Mouse (Mus musculus): Measurements from ENCODE around the gene Snrpa. TPM values are rescaled to one million over a fixed set of nuclear protein-coding genes. Genes with fewer than 3 reads are reported as not detected.

The Snrpa gene
- polyA plus RNA-seq, 1 experiment, result 293 TPM

- Histone ChIP-seq H3K27me3 (ENCODE audit: control insufficient read depth, insufficient read depth, low read length) (no peaks in the 10 kb centered on the region), H3K4me3 (ENCODE audit: control insufficient read depth, insufficient read depth, low read length) (no peak overlapping the region), H3K36me3 (ENCODE audit: control insufficient read depth, insufficient read depth, low read length) (peaks cover 13% of the 10 kb centered on the region), H3K27ac (ENCODE audit: control insufficient read depth, insufficient read depth, low read length) (no peak overlapping the region), H3K4me1 (replicated peaks; ENCODE audit: control insufficient read depth, insufficient read depth, low read length) (no peaks in the 10 kb centered on the region)
- WGBS, result 98% methylated on average over 7 of the region's 7 CpGs
- DNase-seq, result no peak
- TF ChIP-seq CTCF (IDR thresholded peaks at IDR 0.05; ENCODE audit: borderline replicate concordance, control insufficient read depth, extremely low read depth, insufficient read depth, low read length, poor library complexity), result no peak
- no peak for TF ChIP-seq POLR2A (IDR thresholded peaks at IDR 0.05; ENCODE audit: control insufficient read depth, extremely low read depth, insufficient read depth, low read length, poor library complexity)
Measured at GRCm38 (mm10) chr7:27174896-27175295, 21.2 kb downstream of the Snrpa start.

- no peaks in the 10 kb centered on the region for H3K27me3 ChIP-seq (ENCODE audit: control insufficient read depth, insufficient read depth, low read length)
- peaks cover 13% of the 10 kb centered on the region for H3K36me3 ChIP-seq (ENCODE audit: control insufficient read depth, insufficient read depth, low read length)
- H3K27ac ChIP-seq (ENCODE audit: control insufficient read depth, insufficient read depth, low read length), result no peak overlapping the region
- WGBS, result 97% methylated on average over 15 of the region's 15 CpGs
- no peak overlapping the region for H3K4me3 ChIP-seq (ENCODE audit: control insufficient read depth, insufficient read depth, low read length)
- no peaks in the 10 kb centered on the region for H3K4me1 ChIP-seq (replicated peaks; ENCODE audit: control insufficient read depth, insufficient read depth, low read length)
- TF ChIP-seq CTCF (IDR thresholded peaks at IDR 0.05; ENCODE audit: borderline replicate concordance, control insufficient read depth, extremely low read depth, insufficient read depth, low read length, poor library complexity) (no peak), POLR2A (IDR thresholded peaks at IDR 0.05; ENCODE audit: control insufficient read depth, extremely low read depth, insufficient read depth, low read length, poor library complexity) (no peak)
- DNase-seq, result no peak
Measured at GRCm38 (mm10) chr7:27174496-27174895, 21.6 kb downstream of the Snrpa start.

- Histone ChIP-seq H3K4me3 (ENCODE audit: control insufficient read depth, insufficient read depth, low read length) (no peak overlapping the region), H3K27ac (ENCODE audit: control insufficient read depth, insufficient read depth, low read length) (no peak overlapping the region), H3K36me3 (ENCODE audit: control insufficient read depth, insufficient read depth, low read length) (peaks cover 13% of the 10 kb centered on the region), H3K27me3 (ENCODE audit: control insufficient read depth, insufficient read depth, low read length) (no peaks in the 10 kb centered on the region), H3K4me1 (replicated peaks; ENCODE audit: control insufficient read depth, insufficient read depth, low read length) (peaks cover 16% of the 10 kb centered on the region)
- 99% methylated on average over 3 of the region's 3 CpGs for WGBS
- DNase-seq, result no peak
- no peak for TF ChIP-seq CTCF (IDR thresholded peaks at IDR 0.05; ENCODE audit: borderline replicate concordance, control insufficient read depth, extremely low read depth, insufficient read depth, low read length, poor library complexity)
- no peak for TF ChIP-seq POLR2A (IDR thresholded peaks at IDR 0.05; ENCODE audit: control insufficient read depth, extremely low read depth, insufficient read depth, low read length, poor library complexity)
Measured at GRCm38 (mm10) chr7:27170981-27171380, 25.1 kb downstream of the Snrpa start.

GRCm38 (mm10) chr7:27168371-27168770 is 27.7 kb downstream of the Snrpa start:
- H3K4me1 ChIP-seq (replicated peaks; ENCODE audit: control insufficient read depth, insufficient read depth, low read length), result peaks cover 37% of the 10 kb centered on the region
- H3K36me3 ChIP-seq (ENCODE audit: control insufficient read depth, insufficient read depth, low read length), result peaks cover 8% of the 10 kb centered on the region
- no peaks in the 10 kb centered on the region for H3K27me3 ChIP-seq (ENCODE audit: control insufficient read depth, insufficient read depth, low read length)
- TF ChIP-seq POLR2A (IDR thresholded peaks at IDR 0.05; ENCODE audit: control insufficient read depth, extremely low read depth, insufficient read depth, low read length, poor library complexity) (no peak), CTCF (IDR thresholded peaks at IDR 0.05; ENCODE audit: borderline replicate concordance, control insufficient read depth, extremely low read depth, insufficient read depth, low read length, poor library complexity) (no peak)
- WGBS, result 78% methylated on average over 5 of the region's 5 CpGs
- peak overlapping the region; percentile 96 for H3K27ac ChIP-seq (ENCODE audit: control insufficient read depth, insufficient read depth, low read length)
- no peak overlapping the region for H3K4me3 ChIP-seq (ENCODE audit: control insufficient read depth, insufficient read depth, low read length)
- no peak for DNase-seq

- H3K27ac ChIP-seq (ENCODE audit: control insufficient read depth, insufficient read depth, low read length), result peak overlapping the region; percentile 96
- TF ChIP-seq CTCF (IDR thresholded peaks at IDR 0.05; ENCODE audit: borderline replicate concordance, control insufficient read depth, extremely low read depth, insufficient read depth, low read length, poor library complexity) (no peak), POLR2A (IDR thresholded peaks at IDR 0.05; ENCODE audit: control insufficient read depth, extremely low read depth, insufficient read depth, low read length, poor library complexity) (no peak)
- 53% methylated on average over 11 of the region's 11 CpGs for WGBS
- peaks cover 4% of the 10 kb centered on the region for H3K36me3 ChIP-seq (ENCODE audit: control insufficient read depth, insufficient read depth, low read length)
- H3K4me1 ChIP-seq (replicated peaks; ENCODE audit: control insufficient read depth, insufficient read depth, low read length), result peaks cover 42% of the 10 kb centered on the region
- DNase-seq, result no peak
- no peaks in the 10 kb centered on the region for H3K27me3 ChIP-seq (ENCODE audit: control insufficient read depth, insufficient read depth, low read length)
- H3K4me3 ChIP-seq (ENCODE audit: control insufficient read depth, insufficient read depth, low read length), result peak overlapping the region; percentile 63
Measured at GRCm38 (mm10) chr7:27167475-27168094, 28.5 kb downstream of the Snrpa start.

- no peaks in the 10 kb centered on the region; the same call in 1 of the 2 replicates for H3K36me3 ChIP-seq (ENCODE audit: control insufficient read depth, insufficient read depth, low read length)
- H3K4me1 ChIP-seq (replicated peaks; ENCODE audit: control insufficient read depth, insufficient read depth, low read length), result peaks cover 42% of the 10 kb centered on the region
- peak within 1 kb of the TSS; percentile 95 for H3K4me3 ChIP-seq (ENCODE audit: control insufficient read depth, insufficient read depth, low read length)
- peak within 1 kb of the TSS; percentile 96 for H3K27ac ChIP-seq (ENCODE audit: control insufficient read depth, insufficient read depth, low read length)
- DNase-seq, result peak; percentile 92
- TF ChIP-seq POLR2A (IDR thresholded peaks at IDR 0.05; ENCODE audit: control insufficient read depth, extremely low read depth, insufficient read depth, low read length, poor library complexity), result peak; percentile 30; the same call in 1 of the 2 replicates
- TF ChIP-seq CTCF (IDR thresholded peaks at IDR 0.05; ENCODE audit: borderline replicate concordance, control insufficient read depth, extremely low read depth, insufficient read depth, low read length, poor library complexity), result no peak
- under 1% methylated on average over 58 of the region's 61 CpGs for WGBS
- H3K27me3 ChIP-seq (ENCODE audit: control insufficient read depth, insufficient read depth, low read length), result no peaks in the 10 kb centered on the region
Measured at GRCm38 (mm10) chr7:27166614-27167474, 29.2 kb downstream of the Snrpa start, which contains the start of gene Egln2. TSS of gene Egln2 (minus strand) at chr7:27166802.

Data from thymus, adult 2 months (tissue).